Mouse (Mus musculus) embryo, embryonic 10.5 days (tissue): ENCODE data around the gene Marc2.

Experiments
- DNase-seq: peaks from one replicate; pipeline ENCODE4 v3.0.0-alpha.2; 2015; ENCODE audit warnings: low spot score

Marc2 gene

DNA sequence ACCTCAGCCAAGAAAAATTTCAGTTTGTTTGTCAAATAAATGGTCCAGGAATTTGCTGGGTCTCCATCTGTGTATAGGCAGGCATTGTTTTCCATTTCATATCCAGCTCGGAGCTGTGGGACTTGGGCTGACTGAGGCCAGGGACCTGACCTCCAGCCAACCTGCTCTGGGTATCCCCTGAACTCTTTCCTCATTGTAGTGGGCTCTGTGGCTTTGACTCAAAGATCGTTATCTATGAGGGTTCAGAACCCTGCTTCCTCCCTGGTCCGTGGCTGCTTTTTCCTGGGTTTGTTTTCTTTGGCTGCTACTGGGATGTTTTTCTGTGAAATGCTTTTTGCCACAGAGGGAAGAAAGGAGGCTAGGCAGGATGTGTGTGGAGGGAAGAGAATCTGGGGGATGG, 7.7 kb upstream of the Marc2 start:
- DNase-seq = no peak

GRCm38 (mm10) chr1:184853339-184853738, 7.1 kb upstream of the Marc2 start:
- peak; percentile 77 for DNase-seq

DNA sequence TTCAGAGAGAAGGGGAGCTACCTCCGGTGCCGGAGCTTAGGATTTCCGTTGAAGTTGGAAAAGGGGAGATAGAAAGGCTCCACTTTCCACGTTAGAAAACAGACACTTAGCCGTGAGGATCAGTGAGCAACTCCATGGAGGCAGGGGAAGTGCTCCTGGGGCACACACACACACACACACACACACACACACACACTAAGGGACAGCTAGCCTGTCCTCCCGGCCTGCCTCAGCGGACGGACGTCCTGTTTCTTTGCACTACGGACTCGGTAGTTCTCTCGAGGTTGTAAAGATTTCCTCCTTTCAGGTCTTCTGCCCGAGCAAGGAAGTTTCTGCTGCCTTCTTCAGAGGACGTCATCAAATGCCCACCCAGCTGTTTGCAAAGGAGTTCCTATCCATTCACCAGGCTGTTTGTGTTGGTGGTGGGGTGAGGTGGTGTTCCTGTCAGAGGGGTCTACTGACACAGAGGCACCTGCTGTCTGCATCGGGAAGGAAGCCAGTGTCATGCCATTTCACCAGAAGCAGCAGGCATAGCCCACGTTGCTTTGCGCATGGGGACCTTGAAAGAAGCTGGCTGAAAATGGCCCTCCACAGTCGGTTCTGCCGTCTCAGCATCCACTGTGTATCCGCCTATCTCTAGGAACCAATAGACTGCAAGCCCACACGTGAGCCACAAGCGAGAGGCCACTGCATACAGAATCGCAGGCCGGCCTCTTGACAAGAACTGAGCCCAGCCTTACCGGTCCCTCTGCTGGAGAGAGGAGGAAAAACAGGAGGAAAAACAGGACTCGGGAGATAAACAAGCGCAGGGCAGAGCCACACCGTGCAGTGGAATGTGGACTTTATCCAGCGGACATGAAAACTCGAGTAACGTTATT, 5.7 kb upstream of the Marc2 start:
- DNase-seq = peak; percentile 92

- no peak for DNase-seq
These were observed 4.9 kb upstream of the Marc2 start for GRCm38 (mm10) chr1:184851166-184851565.

DNA sequence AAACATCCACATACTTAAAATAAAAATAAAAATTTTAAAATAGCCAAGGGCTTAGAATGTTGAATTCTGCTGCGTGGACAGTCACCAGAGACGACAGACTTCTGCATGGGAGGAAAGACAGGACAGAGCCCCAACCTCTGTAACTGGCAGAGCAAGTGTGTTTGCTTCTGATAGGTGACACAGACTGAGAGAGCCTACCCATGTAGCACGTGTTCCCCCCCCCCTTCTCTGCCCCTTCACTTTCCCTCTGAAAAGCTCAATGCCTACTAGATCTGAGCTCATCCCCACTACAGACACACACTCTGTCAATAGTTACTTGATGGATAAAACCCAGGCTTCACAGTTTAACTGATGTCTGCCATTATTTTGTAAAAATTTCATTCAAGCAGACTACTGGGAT, 722 bp upstream of the Marc2 start:
- no peak for DNase-seq

DNA sequence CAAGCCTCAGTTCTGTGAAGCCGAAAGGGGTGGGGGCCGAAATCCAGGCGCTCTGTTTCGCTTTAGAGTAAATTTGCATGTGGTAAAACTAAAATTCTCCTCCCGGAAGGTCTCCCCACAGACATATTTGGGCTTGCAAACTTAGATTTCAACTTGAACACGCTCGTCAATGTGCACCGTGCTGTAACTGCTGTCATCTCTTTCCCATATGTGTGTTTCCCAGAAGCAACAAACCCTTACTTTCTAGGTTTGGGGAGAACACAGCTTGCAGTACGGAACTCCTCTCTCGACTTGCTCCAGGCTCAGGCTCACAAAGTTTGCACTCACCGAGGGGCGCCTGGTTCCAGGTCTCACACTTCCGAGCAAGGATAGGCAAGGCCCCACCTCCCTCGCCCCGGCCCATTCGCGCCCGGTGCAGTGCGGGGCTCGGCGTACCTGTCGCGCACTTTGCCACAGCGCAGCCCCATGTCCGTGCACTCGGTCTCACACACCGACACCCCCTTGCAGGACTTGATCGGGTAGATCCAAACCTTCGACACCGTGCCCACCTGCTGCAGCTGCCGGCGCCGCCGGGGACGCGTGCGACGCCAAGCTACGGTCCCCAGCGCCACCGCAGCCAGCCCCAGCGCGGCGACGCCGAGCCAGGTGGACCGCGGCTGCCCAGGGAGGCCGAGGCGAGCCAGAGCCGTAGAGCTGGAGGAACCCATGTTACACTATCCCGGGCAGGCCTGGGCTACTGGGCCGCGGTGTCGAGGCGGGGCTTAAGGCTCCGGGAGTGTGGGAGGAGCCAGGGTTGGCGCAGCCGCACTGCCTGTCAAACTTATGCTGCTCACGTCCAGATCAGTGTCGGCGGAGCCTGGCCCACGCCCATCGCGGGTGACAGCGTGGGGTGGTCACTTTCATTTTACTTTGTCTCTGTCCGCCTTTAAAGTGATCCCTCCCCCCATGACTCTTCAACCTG, 860 bp downstream of the Marc2 start:
- DNase-seq = peak; percentile 90

DNA sequence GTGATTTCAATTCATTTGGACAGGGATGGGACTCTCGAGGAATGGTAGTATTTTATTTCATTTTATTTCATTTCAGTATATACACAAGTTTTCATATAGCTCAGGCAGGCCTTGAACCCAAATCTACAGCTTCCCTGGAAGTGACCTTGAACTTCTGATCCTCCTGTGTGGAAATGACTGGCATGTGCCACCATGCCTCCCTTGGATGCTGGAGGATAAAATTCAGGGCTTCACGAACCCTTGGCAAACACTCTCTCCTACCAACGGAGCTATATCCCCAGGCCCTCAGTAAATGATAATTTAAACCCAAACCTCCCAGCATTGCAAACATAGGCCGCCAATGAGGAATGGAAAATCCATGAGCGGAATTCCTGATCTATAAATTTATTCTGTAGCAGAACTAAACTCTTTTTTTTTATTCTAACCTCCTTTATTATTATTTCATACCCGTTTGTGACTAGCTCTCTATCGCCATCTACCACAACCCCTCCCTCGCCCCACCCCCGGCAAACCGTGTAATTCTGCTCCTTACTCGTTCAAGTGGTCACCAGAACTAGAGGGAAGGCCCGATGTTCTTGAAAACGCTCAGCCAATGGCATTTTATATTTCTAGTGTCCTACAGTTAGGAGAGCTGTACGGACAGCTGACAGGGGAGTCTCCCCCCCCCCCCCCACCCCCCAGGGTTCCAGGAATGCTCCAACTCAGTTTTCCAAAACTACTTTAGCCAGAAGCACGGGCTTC, 1.8 kb downstream of the Marc2 start:
- DNase-seq = no peak

DNA sequence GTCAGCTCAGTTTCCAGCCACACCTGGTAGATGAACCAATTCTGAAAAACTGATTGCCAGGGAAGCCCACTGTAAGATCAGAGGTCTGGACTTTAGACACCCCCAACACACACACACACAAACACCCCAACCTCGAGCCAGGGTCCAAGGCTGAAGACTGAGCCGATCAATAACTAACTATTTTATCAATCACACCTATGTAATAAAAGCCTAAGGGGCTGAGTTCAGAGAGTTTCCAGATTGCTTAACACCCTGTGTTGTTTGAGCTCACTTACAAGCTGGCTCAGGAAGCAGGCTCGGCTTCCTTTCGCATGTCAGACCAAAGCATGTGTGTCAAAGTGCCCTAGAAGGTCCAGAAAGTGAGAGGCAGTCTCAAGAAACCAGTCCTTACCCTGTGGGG, 8.6 kb downstream of the Marc2 start:
- no peak for DNase-seq

DNA sequence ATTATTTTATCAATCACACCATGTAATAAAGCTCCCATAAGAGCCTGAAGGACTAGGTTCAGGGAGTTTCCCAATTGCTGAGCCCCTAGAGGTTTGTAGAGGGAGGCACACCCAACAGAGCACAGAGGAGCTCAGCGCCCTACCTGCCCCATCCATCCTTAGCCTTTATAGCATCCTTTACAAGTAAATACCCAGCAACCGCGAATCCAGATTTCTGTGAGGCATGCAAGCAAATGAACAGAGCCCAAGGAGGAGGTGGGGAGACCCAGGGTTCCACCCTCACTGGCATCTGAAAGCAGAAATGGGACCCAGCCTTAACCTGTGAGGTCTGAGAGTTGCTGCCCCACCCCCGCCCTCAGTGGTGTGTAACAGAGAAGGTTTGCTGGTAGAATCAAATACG, 9.9 kb downstream of the Marc2 start:
- no peak for DNase-seq

DNA sequence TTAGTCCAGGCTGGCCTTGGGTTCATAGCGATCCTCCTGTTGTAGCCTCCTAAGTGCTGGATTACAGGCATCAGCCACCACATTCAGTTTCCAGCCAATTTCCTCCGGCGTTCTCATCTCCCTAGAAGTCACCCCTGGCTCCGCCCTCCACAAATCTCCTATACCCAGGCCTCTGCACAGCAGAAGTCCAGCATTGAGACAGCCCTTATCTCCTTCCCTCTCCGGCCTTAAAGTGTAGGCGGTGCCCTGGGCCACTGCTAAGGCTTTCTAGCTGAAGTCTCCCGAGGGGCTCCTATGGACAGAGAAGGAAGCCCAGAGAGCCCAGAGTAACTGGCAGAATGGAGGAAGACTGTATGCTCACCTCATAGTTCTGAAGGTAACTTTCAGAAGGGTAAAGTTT, 12.8 kb downstream of the Marc2 start:
- DNase-seq = no peak

GRCm38 (mm10) chr1:184832211-184832610, 14.0 kb downstream of the Marc2 start:
- DNase-seq = no peak

GRCm38 (mm10) chr1:184829897-184830296, 16.4 kb downstream of the Marc2 start:
- no peak for DNase-seq

GRCm38 (mm10) chr1:184827175-184827701, 19.0 kb downstream of the Marc2 start:
- peak; percentile 21 for DNase-seq

- DNase-seq = peak; percentile 88
These were observed 21.2 kb downstream of the Marc2 start for GRCm38 (mm10) chr1:184825093-184825492.

DNA sequence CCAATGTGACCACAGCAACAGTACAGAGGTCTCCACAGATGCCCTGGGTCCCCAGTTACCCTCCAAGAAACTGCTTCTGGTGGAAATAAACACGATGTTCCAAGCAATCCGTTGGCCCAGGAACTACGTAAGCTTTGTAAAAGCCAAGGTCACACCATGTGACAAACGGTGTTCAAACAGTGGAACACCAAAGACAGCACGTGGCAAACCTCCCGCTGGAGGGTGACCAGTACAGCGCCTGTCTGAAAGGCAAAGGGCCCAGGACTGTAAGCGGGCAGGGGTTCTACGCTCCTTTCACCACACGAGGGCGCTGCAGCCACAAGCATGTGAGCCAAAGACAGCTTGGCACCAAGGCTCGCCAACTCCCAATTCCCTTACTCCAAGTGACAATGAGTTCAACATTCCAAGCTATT, 21.8 kb downstream of the Marc2 start:
- DNase-seq = peak; percentile 96

GRCm38 (mm10) chr1:184822678-184823077, 23.6 kb downstream of the Marc2 start:
- DNase-seq = peak; percentile 59

- DNase-seq = no peak
These were observed 28.5 kb downstream of the Marc2 start for GRCm38 (mm10) chr1:184817768-184818167.

DNA sequence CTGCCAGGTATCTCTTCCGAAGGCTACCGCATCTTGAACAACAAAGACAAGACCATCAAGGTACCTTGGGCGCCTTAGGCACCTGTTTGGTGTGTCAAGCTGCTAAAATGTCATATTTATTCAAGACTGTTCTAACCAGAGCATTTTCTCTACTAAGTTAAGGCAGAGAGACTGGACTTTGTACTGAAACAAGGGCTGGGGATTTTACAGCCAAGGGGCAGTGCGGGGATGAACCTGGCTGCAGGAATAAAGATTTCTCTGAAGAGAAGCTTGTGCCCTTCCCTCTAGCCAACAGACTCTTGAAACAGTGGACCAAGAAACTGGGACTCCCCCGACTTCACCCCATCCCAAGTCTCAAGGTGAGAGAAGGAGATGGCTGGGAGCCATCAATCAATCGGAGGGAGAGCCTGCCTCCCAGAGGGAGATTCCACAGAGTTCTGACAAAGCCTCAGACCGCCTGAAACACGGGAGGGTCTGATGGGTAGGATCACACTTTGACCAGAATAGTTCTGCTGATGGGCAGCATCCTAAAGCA, 34.5 kb downstream of the Marc2 start:
- no peak for DNase-seq

GRCm38 (mm10) chr1:184810780-184811575, 35.3 kb downstream of the Marc2 start, which contains the start of gene Marc1:
Marc1 (minus strand) TSS chr1:184811313.
- DNase-seq = no peak

- no peak for DNase-seq
These were observed 36.7 kb downstream of the Marc2 start for GRCm38 (mm10) chr1:184809578-184810001.
